Mouse (Mus musculus): ENCODE results near the gene Sptssa. TPM values are rescaled to one million over a fixed set of nuclear protein-coding genes. Genes with fewer than 3 reads are reported as not detected.

Sptssa gene
- polyA plus RNA-seq, 1 experiment = 80.5 TPM

Other genes starting within 250 kb of the Sptssa start
- 6.5 and 8.7 TPM in 2 replicates for gene Eapp, start 39.3 kb upstream of the Sptssa start, polyA plus RNA-seq (2012; rRNA removed)
- 20.7 and 26.0 TPM in 2 replicates for gene Snx6, start 139.1 kb upstream of the Sptssa start, polyA plus RNA-seq (2012; rRNA removed)
- gene Cfl2, start 206.3 kb upstream of the Sptssa start, polyA plus RNA-seq (2012; rRNA removed) = 13.0 and 21.7 TPM in 2 replicates